Mouse (Mus musculus) skeletal muscle tissue, adult 2 months (tissue): ENCODE results near the gene Slc25a19.

Experiments used
- DNase-seq: peaks from one replicate; pipeline ENCODE4 v3.0.0-alpha.2; 2012; ENCODE audit warnings: low read depth, low spot score

Slc25a19 gene

GRCm38 (mm10) chr11:115618732-115619516 lies 9.2 kb downstream of the Slc25a19 start:
- DNase-seq: no peak

GRCm38 (mm10) chr11:115618001-115618400 lies 10.1 kb downstream of the Slc25a19 start:
- no peak for DNase-seq

- no peak for DNase-seq
These were observed 11.2 kb downstream of the Slc25a19 start for GRCm38 (mm10) chr11:115616893-115617292.

GRCm38 (mm10) chr11:115616371-115616770 lies 11.7 kb downstream of the Slc25a19 start:
- DNase-seq: no peak

GRCm38 (mm10) chr11:115615875-115616274 lies 12.2 kb downstream of the Slc25a19 start:
- DNase-seq: no peak

GRCm38 (mm10) chr11:115615108-115615825 lies 12.8 kb downstream of the Slc25a19 start:
- DNase-seq: no peak

- DNase-seq: no peak
These were observed 13.6 kb downstream of the Slc25a19 start for GRCm38 (mm10) chr11:115614346-115615107.

- no peak for DNase-seq
These were observed 14.8 kb downstream of the Slc25a19 start for GRCm38 (mm10) chr11:115613138-115613945.

- peak; percentile 87 for DNase-seq
These were observed 15.5 kb downstream of the Slc25a19 start, which contains the start of gene Mif4gd for GRCm38 (mm10) chr11:115612410-115613137. Mif4gd (minus strand) TSS chr11:115612969.

- DNase-seq: peak; percentile 87
These were observed 16.1 kb downstream of the Slc25a19 start for GRCm38 (mm10) chr11:115612059-115612409.

GRCm38 (mm10) chr11:115611173-115611572 lies 16.9 kb downstream of the Slc25a19 start:
- DNase-seq: no peak

GRCm38 (mm10) chr11:115609576-115609975 lies 18.5 kb downstream of the Slc25a19 start:
- no peak for DNase-seq

GRCm38 (mm10) chr11:115608421-115609399 lies 19.4 kb downstream of the Slc25a19 start:
- DNase-seq: no peak

- DNase-seq: no peak
These were observed 21.4 kb downstream of the Slc25a19 start for GRCm38 (mm10) chr11:115606733-115607132.

- DNase-seq: no peak
These were observed 23.8 kb downstream of the Slc25a19 start for GRCm38 (mm10) chr11:115604304-115604696.

- DNase-seq: peak; percentile 84
These were observed 24.4 kb downstream of the Slc25a19 start, which contains the start of the genes Mrps7 and Gga3 for GRCm38 (mm10) chr11:115603476-115604303. Mrps7 (plus strand) TSS chr11:115603925. Gga3 (minus strand) TSS chr11:115604051.

GRCm38 (mm10) chr11:115603128-115603475 lies 25.0 kb downstream of the Slc25a19 start:
- DNase-seq: no peak

- no peak for DNase-seq
These were observed 26.9 kb downstream of the Slc25a19 start for GRCm38 (mm10) chr11:115601174-115601573.
